Mouse (Mus musculus): ENCODE results near the gene Ptprd.

- TF ChIP-seq POLR2A (IDR thresholded peaks at IDR 0.05; ENCODE audit: borderline replicate concordance, extremely low read depth, insufficient read depth, insufficient read length, poor library complexity, severe bottlenecking) (no peak), CTCF (IDR thresholded peaks at IDR 0.05; ENCODE audit: borderline replicate concordance, extremely low read depth, insufficient read depth, insufficient read length) (no peak)
Measured at GRCm38 (mm10) chr4:76319874-76320273, 1891.9 kb downstream of the Ptprd start.
